Mouse (Mus musculus) liver, postnatal 0 days (tissue): Measurements from ENCODE around the gene Slc38a1.

Source experiments
- CTCF ChIP-seq: sonication (generic); IDR thresholded peaks from 2 replicates; pipeline ENCODE4 v1.5.1; 2016; ENCODE audit warnings: antibody characterized with exemption, low read depth
- EP300 ChIP-seq: IDR thresholded peaks from 2 replicates; pipeline ENCODE4 v1.6.1; 2016; ENCODE audit warnings: antibody characterized with exemption, low read depth, mild to moderate bottlenecking

GRCm38 (mm10) chr15:96608671-96609070 is 34.0 kb downstream of the Slc38a1 start:
- TF ChIP-seq CTCF: no peak
- no peak for TF ChIP-seq EP300
